In genomic region chr11:19109055-19109454, GRCm38 (mm10) we compare ENCODE assay signal across 27 mouse cellular contexts.
"Had no signal": no experiment of that assay in that cellular context is flagged by ENCODE, and none has a peak within 500 bp of the region (broad histone marks: within the 10 kb centered on the region; RNA-seq: fewer than 3 reads in every experiment).

No protein-coding gene starts in this region.

- H3K4me2 ChIP-seq: heart, embryonic 11.5 days; heart, embryonic 13.5 days; heart, embryonic 15.5 days; hindbrain, embryonic 12.5 days; hindbrain, embryonic 14.5 days; intestine, embryonic 15.5 days; limb, embryonic 13.5 days; limb, embryonic 15.5 days; liver, embryonic 12.5 days had no signal

- H3K36me3 ChIP-seq: heart, embryonic 13.5 days; heart, embryonic 15.5 days; hindbrain, embryonic 10.5 days; hindbrain, embryonic 12.5 days; intestine, embryonic 15.5 days; limb, embryonic 13.5 days; limb, embryonic 15.5 days; liver, embryonic 12.5 days had no signal

- H3K9ac ChIP-seq: heart, embryonic 13.5 days; heart, embryonic 15.5 days; hindbrain, embryonic 12.5 days; hindbrain, embryonic 14.5 days; intestine, embryonic 15.5 days; limb, embryonic 13.5 days; limb, embryonic 15.5 days; liver, embryonic 12.5 days; liver, embryonic 14.5 days had no signal

- H3K27ac ChIP-seq: gastrocnemius, adult 2 months; heart, adult 2 months; heart, embryonic 13.5 days; heart, embryonic 15.5 days; hindbrain, embryonic 10.5 days; hindbrain, embryonic 12.5 days; hindbrain, embryonic 14.5 days; intestine, embryonic 15.5 days; layer of hippocampus, adult 2 months; left cerebral cortex, adult 2 months; limb, embryonic 13.5 days; limb, embryonic 15.5 days; liver, embryonic 12.5 days; liver, embryonic 14.5 days had no signal

- H3K4me3 ChIP-seq: gastrocnemius, adult 2 months; heart, adult 2 months; heart, embryonic 13.5 days; heart, embryonic 15.5 days; hindbrain, embryonic 10.5 days; hindbrain, embryonic 12.5 days; intestine, embryonic 15.5 days; layer of hippocampus, adult 2 months; left cerebral cortex, adult 2 months; limb, embryonic 13.5 days; limb, embryonic 15.5 days; liver, embryonic 12.5 days had no signal

- H3K27me3 ChIP-seq: heart, embryonic 13.5 days; heart, embryonic 15.5 days; hindbrain, embryonic 12.5 days; intestine, embryonic 15.5 days; limb, embryonic 13.5 days; limb, embryonic 15.5 days; liver, embryonic 12.5 days had no signal

- ATAC-seq: hindbrain, embryonic 16.5 days; inflammation-experienced regulatory T-cells, adult 6 months; intestine, embryonic 15.5 days; intestine, postnatal 0 days; liver, embryonic 12.5 days had no signal

- H3K9me3 ChIP-seq: heart, embryonic 13.5 days; heart, embryonic 15.5 days; hindbrain, embryonic 10.5 days; hindbrain, embryonic 12.5 days; intestine, embryonic 15.5 days; limb, embryonic 13.5 days; limb, embryonic 15.5 days; liver, embryonic 12.5 days had no signal

- H3K4me1 ChIP-seq: intestine, embryonic 15.5 days; liver, embryonic 12.5 days had no signal

- DNase-seq: gastrocnemius, adult 2 months; gastrocnemius, postnatal 10 days; gastrocnemius, postnatal 25 days; heart, postnatal 4 days; kidney, adult 18-20 months; kidney, adult 8-10 months; kidney, postnatal 10 days; kidney, postnatal 25 days; kidney, postnatal 4 days; left cerebral cortex, postnatal 4 days had no signal
